Mouse (Mus musculus): ENCODE results near the gene Tardbp.

DNA sequence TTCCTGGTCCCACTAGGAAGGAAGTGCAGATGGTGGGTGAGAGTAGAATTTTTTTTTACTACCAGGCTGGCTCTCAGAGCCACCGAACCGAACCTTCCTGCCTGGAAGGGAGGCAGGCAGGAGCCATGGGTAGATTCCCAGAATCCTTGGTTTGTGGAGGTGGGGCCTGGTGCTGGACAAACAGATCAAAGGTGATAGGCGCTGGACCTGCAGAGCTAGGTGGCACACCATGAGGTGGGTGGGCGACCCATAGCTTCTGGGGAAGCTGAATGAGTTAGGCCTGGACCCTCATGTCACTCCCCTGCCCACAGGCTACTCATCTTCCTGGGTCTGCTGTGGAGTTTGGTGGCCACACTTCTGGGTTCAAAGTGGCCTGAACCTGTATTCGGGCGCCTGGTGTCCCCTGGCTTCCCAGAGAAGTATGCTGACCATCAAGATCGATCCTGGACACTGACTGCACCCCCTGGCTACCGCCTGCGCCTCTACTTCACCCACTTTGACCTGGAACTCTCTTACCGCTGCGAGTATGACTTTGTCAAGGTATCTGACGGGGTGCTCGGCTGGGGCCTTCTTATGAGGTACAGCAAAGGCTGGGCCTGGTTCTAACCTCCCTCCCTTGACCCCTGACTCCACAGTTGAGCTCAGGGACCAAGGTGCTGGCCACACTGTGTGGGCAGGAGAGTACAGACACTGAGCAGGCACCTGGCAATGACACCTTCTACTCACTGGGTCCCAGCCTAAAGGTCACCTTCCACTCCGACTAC lies 24.3 kb downstream of the Tardbp start, which contains the start of gene Masp2:
- TF ChIP-seq CTCF (IDR thresholded peaks at IDR 0.05; ENCODE audit: borderline replicate concordance, insufficient read depth, low read length): no peak
- TF ChIP-seq POLR2A (IDR thresholded peaks at IDR 0.05; ENCODE audit: low read depth, low read length): no peak
